Mouse (Mus musculus) hematopoietic stem cell, adult 5-6 weeks (primary cell): ENCODE measurements around the gene Adh4. TPM values are rescaled to one million over a fixed set of nuclear protein-coding genes. Genes with fewer than 3 reads are reported as not detected.
"Not testable (repeated sequence)": the region's sequence is repeated elsewhere in the genome, so short reads cannot be mapped to it uniquely, and the experiment has no call there.

Experiments used
- ATAC-seq, 2 experiments: fragments of 125-278 bp in 1 of 2; replicated peaks in 1 of 2; 2 replicates each; pipeline ENCODE4 v1.8.0; 2016 to 2017; ENCODE audit warnings: inconsistent platforms in 2 of 2, mild to moderate bottlenecking in 2 of 2, moderate number of reproducible peaks in 2 of 2, low read depth in 1 of 2, moderate TSS enrichment in 1 of 2; ENCODE audit not compliant: low FRiP score in 2 of 2, poor library complexity in 2 of 2, severe bottlenecking in 2 of 2, insufficient read depth in 1 of 2, low TSS enrichment in 1 of 2
- total RNA-seq: library from RNA; stranded (forward); fragments of 172-1452, 232-1000 nt; gene quantifications from 2 replicates; pipeline ENCODE4 v1.2.3, GENCODE M21; 2017

Adh4 gene
- total RNA-seq, 1 experiment from 2014 or later: not detected

- ATAC-seq: peak; percentile 46 to 53; a peak in 1 of 4 replicates
Observed at GRCm38 (mm10) chr3:138431835-138432234, 16.6 kb downstream of the Adh4 start.

DNA sequence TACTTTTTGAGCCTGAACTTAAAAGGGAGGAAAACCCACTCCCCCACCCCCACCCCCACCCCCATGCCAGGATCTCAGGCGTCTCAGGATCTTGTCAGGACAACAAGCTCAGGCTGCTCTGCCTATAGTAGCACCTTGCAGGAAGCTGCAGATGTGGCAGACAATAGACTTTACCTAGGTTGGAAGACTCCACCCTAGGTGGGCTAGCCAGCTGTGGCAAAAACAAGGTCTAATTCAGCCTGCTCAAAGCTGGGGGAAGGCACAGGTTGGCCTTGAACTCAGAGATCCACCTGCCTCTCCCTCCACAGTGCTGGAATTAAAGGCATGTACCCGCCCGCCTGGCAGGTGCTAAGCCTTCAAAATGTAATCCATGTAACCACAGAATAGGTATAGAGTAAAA lies 23.4 kb downstream of the Adh4 start:
- no peak for ATAC-seq

DNA sequence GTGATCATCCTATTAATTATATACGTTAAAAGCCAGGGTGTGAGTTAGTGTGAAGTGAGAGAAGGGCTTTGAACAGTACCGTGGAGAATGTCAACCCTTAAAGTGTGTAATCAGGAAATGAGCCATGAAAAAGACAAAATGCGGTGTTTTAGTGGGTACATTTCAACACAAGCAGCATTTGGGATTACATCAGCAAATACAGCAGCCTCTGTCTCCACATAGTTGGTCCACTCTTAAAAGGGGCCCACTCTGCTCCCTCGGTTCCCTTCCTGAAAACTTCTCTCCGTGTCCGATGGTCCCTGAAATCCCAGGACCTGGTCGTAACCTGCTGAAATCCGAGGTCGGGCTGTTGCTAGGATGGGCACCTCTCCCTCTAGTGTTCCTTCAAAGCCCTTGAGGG lies 26.9 kb downstream of the Adh4 start:
- ATAC-seq: peak; percentile 3 to 20; a peak in 2 of 4 replicates

DNA sequence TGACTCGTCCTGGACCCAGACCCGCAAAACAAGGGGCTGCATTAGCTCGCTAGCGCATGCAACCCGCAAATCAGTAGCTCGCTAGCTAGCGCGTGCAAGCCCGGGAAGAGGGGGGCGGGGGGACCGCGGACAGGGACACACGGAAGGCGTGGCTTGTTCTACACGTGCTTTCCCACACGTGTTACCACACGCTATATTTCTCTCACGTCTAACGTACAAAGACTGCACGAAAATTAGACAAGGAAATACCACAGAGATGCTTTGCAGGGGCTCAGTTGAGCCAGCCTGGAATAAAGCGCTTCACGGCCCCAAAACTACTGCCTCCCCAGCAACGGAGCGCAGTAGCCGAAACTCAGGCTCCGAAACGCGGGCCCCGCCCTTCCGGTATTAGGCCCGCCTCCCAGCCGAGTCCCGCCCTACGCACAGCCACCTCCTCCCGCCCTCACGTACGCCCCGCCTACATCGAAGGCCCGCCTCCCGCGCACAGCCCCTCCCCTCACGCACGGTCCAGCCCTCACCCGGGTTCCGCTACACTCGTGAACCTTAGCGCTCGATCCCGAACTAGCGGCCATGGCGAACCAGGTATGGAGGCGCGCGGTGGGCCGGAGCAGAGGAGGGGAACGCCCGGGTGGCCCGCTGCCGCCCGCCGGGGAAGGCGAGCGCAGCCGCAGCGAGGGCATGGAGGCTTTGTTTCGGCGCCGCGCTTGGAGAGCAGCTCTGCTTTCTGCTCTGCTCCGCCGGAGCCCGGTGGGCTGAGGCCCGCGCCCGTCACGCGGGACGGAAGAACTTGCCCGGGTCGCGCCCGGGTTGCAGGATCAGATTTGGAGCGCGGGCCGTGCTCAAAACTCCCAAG lies 27.6 kb downstream of the Adh4 start, which contains the start of gene Adh5:
TSS of gene Adh5 (plus strand) at position 482 of the 853 bp plus-strand sequence.
- ATAC-seq: peak; percentile 94 to 97

DNA sequence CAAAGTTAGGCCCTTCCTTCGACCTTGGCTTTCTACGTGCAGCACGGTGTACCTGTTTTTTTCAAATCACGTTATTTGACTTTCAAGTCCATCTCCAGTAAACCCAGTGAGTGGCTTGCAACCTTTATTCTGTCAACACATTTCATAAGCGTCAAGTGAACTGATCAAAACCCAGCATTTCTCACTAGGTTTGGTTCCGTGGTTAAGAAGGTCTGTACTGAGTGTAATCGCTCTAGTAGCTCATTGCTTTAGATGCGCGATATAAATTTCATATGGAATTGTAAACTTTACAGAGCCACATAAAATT lies 28.2 kb downstream of the Adh4 start:
- ATAC-seq: no peak

GRCm38 (mm10) chr3:138448077-138448860 lies 33.0 kb downstream of the Adh4 start:
- ATAC-seq: no peak

- ATAC-seq: no peak
Observed at GRCm38 (mm10) chr3:138452169-138452568, 36.9 kb downstream of the Adh4 start.

GRCm38 (mm10) chr3:138454234-138454633 lies 39.0 kb downstream of the Adh4 start:
- ATAC-seq: no peak

- no peak for ATAC-seq
Observed at GRCm38 (mm10) chr3:138454711-138455435, 39.6 kb downstream of the Adh4 start.

- no peak for ATAC-seq
Observed at GRCm38 (mm10) chr3:138458441-138458840, 43.2 kb downstream of the Adh4 start.

GRCm38 (mm10) chr3:138460260-138460659 lies 45.0 kb downstream of the Adh4 start:
- no peak for ATAC-seq

DNA sequence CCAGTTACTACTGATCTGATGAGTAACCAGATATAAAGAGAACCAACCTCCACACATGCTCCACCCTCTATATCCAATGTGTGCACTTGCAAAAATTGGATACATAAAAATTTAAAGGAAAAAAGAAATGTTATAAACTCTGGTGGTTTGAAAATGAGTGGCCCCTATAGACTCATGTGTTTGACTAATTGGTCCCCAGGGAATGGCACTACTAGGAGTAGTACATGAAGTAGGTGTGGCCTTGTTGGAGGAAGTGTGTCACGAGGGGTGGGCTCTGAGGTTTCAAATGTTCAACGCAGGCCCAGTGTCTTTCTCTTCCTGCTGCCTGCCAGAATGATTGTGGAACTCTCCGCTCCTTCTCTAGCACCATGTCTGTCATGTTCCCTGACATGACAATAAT lies 46.6 kb downstream of the Adh4 start:
- ATAC-seq: no peak

GRCm38 (mm10) chr3:138463137-138463536 lies 47.9 kb downstream of the Adh4 start:
- ATAC-seq: peak; percentile 55 to 57; a peak in 3 of 4 replicates

DNA sequence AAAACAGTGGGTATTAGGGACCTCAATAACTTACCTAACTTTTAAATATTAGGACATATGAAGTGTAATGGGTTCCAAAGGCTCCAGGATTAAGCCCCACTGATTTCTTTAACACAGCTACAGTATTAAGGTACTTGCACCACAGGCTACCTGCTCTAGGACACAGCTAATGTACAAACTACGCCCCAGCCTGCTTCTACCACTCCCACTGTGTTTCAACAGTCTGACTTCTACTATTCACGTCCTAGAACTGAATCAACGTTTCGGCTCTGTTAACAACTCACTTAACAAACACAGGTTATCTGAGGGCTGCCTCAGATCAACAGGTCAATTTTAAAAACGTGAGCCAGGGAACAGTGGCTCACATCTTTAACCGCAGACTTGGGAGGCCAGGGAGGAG lies 48.5 kb downstream of the Adh4 start:
- no peak for ATAC-seq

- ATAC-seq: peak; percentile 51 to 84
Observed at GRCm38 (mm10) chr3:138464573-138465147, 49.4 kb downstream of the Adh4 start.

DNA sequence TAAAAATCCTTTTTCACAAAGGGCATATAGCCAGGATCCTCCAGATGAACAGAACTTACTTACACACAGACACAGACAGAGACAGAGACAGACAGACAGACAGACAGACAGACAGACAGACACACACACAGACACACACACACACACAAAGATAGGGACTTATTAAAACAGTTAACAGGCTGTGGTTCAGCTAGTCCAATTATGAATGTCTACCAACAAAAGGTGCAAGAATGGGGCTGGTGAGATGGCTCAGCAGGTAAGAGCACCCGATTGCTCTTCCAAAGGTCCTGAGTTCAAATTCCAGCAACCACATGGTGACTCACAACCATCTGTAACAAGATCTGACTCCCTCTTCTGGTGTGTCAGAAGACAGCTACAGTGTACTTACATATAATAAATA lies 51.4 kb downstream of the Adh4 start:
- not testable (repeated sequence) for ATAC-seq

DNA sequence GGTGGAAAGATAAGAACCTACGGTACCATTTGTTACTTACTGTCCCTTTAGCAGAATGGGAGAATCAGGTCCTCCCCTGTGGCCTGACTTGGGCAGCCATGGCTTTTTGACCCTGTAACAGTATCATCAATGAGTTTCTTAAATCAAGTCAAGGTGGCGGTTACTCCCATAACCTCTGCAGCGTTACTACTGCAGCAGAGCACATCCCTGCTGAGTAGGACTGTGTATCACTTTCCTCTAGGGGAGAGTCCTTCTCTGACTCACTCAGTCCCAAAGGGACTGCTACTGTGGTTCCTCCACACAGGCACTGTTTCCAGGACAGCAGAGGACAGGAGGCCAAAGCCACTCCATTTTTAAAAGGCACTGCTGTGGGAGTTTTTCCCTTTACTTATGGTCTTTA lies 55.8 kb downstream of the Adh4 start:
- ATAC-seq: no peak
